Mouse (Mus musculus): ENCODE data around the gene Rnf151. TPM values are rescaled to one million over a fixed set of nuclear protein-coding genes. Genes with fewer than 3 reads are reported as not detected.
"Not testable (repeated sequence)": the region's sequence is repeated elsewhere in the genome, so short reads cannot be mapped to it uniquely, and the experiment has no call there.

The Rnf151 gene
- total and polyA plus RNA-seq, 2 experiments from 2014 or later: not detected

DNA sequence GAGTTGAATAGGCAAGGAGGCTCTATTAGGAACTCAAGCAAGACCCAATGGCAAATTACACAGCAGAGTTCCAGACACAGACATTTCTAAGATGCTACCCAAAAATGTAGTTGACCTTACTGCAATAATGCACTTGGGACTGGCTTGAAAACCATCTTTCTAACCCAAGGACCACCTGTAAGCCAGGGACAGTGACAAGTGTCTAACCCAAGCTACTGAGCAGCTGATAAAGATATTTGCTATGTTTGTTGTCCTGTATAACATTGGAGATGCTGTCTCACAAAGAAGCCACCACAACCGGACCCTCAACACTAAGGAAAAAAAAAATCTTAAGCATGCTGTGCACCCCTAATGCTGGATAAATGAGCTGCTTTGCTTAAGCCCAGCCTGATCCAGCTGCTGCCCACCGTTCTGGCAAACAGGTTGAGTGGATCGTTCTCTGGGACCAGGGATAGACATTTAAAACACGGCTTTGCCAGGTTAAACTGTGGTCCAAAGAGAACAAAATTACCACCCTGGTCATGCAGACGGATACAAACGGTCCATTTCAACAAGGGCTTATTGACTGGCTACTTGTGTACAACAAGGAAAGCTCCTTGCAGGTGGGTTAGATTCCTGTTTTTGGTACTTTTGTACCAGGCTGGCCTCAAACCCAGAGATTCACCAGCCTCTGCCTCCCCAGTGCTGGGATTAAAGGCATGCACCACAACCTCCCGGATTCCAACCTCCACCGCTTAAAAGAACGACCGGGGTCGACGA lies 5.4 kb upstream of the Rnf151 start:
- no peak for TF ChIP-seq CTCF (IDR thresholded peaks at IDR 0.05)
- peaks cover 10% of the 10 kb centered on the region; the same call in 1 of the 2 replicates for H3K36me3 ChIP-seq (ENCODE audit: insufficient read depth, low read length)

GRCm38 (mm10) chr17:24722220-24722924 lies 4.5 kb upstream of the Rnf151 start:
- Histone ChIP-seq H3K4me1 (ENCODE audit: insufficient read depth, low read length) (no peaks in the 10 kb centered on the region; the same call in none of the 2 replicates), H3K27ac (ENCODE audit: low read depth, low read length) (no peak overlapping the region), H3K4me2 (ENCODE audit: low read depth, low read length, poor library complexity, severe bottlenecking) (0 out of 2 replicates have a peak overlapping the region, but pooled peaks have one; percentile 2), H3K36me3 (ENCODE audit: insufficient read depth, low read length) (peaks cover 10% of the 10 kb centered on the region; the same call in 1 of the 2 replicates), H3K27me3 (ENCODE audit: insufficient read depth, low read length) (no peaks in the 10 kb centered on the region), H3K4me3 (ENCODE audit: low read depth, low read length) (no peak overlapping the region), H3K9ac (replicated peaks; ENCODE audit: low read length, poor library complexity, severe bottlenecking) (no peak overlapping the region), H3K9me3 (ENCODE audit: low read length) (no peaks in the 10 kb centered on the region)
- no peak for TF ChIP-seq CTCF (IDR thresholded peaks at IDR 0.05)
- no peak for DNase-seq (ENCODE audit: low spot score)
- 37% methylated on average over 13 of the region's 13 CpGs for WGBS
- ATAC-seq (ENCODE audit: low FRiP score): no peak

More for the DNA sequence above, 5.4 kb upstream of the Rnf151 start:
- peak overlapping the region; percentile 70 for H3K4me3 ChIP-seq (ENCODE audit: low read depth, low read length)
- WGBS: 4% methylated on average over 12 of the region's 12 CpGs
- H3K9me3 ChIP-seq (ENCODE audit: low read length): no peaks in the 10 kb centered on the region
- H3K4me1 ChIP-seq (ENCODE audit: insufficient read depth, low read length): no peaks in the 10 kb centered on the region; the same call in none of the 2 replicates
- peak overlapping the region; percentile 86 for H3K9ac ChIP-seq (replicated peaks; ENCODE audit: low read length, poor library complexity, severe bottlenecking)
- peak overlapping the region; percentile 68 for H3K4me2 ChIP-seq (ENCODE audit: low read depth, low read length, poor library complexity, severe bottlenecking)
- ATAC-seq (ENCODE audit: low FRiP score) (no peak), DNase-seq (ENCODE audit: low spot score) (no peak)
- H3K27me3 ChIP-seq (ENCODE audit: insufficient read depth, low read length): no peaks in the 10 kb centered on the region
- H3K27ac ChIP-seq (ENCODE audit: low read depth, low read length): peak overlapping the region; percentile 75

GRCm38 (mm10) chr17:24721383-24721955 lies 3.6 kb upstream of the Rnf151 start:
- H3K36me3 ChIP-seq (ENCODE audit: insufficient read depth, low read length); ATAC-seq (ENCODE audit: low FRiP score); H3K27ac ChIP-seq (ENCODE audit: low read depth, low read length); H3K27me3 ChIP-seq (ENCODE audit: insufficient read depth, low read length); H3K9ac ChIP-seq (replicated peaks; ENCODE audit: low read length, poor library complexity, severe bottlenecking); H3K9me3 ChIP-seq (ENCODE audit: low read length); DNase-seq (ENCODE audit: low spot score); H3K4me1 ChIP-seq (ENCODE audit: insufficient read depth, low read length): not testable (repeated sequence)
- Histone ChIP-seq H3K4me3 (ENCODE audit: low read depth, low read length) (peak overlapping the region; percentile 19; the same call in 1 of the 2 replicates), H3K4me2 (ENCODE audit: low read depth, low read length, poor library complexity, severe bottlenecking) (peak overlapping the region; percentile 28)
- WGBS: 70% methylated on average over 7 of the region's 7 CpGs

- Histone ChIP-seq H3K36me3 (ENCODE audit: insufficient read depth, low read length) (peaks cover 13% of the 10 kb centered on the region; the same call in 1 of the 2 replicates), H3K4me3 (ENCODE audit: low read depth, low read length) (peak overlapping the region; percentile 74), H3K4me2 (ENCODE audit: low read depth, low read length, poor library complexity, severe bottlenecking) (peak overlapping the region; percentile 61), H3K27ac (ENCODE audit: low read depth, low read length) (peak overlapping the region; percentile 32), H3K9ac (replicated peaks; ENCODE audit: low read length, poor library complexity, severe bottlenecking) (peak overlapping the region; percentile 83)
- H3K4me1 ChIP-seq (ENCODE audit: insufficient read depth, low read length); H3K27me3 ChIP-seq (ENCODE audit: insufficient read depth, low read length); DNase-seq (ENCODE audit: low spot score); ATAC-seq (ENCODE audit: low FRiP score); H3K9me3 ChIP-seq (ENCODE audit: low read length): not testable (repeated sequence)
- 1% methylated on average over 11 of the region's 11 CpGs for WGBS
Observed at GRCm38 (mm10) chr17:24720616-24721015, 2.8 kb upstream of the Rnf151 start.

DNA sequence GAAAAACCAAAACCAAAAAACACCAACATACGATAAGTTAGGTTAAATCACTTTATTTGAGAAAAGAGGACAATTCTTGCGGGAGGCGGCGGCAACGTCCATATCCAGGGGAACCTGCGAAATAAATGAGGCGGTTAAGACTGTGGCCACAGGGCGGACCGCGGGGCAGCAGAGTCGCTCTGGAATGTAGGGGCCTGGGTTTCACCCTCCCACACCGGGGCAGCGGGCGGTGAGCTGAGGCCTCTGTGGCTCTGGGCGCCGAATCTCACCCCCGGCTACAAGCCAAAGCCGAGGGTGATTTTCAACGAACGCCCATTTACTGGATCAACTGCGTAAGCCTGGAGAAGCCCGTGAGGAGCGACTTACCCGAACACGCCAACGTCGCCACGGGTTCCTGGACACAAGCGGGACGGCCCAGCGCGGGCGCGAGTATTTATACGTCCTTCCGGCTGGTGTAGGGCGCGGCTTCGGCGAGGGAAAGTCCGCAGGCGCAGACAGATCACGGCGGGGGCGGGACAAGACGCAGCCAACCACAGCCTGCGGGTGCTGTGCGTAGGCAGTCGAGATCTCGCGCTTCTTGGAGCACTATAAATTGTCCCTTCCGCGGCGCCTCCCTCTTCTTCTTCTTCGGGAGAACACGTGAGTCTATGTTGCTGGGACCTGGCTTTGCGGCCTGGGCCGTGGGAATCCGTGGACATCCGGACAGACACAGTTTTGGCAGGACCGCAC lies 1.8 kb upstream of the Rnf151 start:
- Histone ChIP-seq H3K9me3 (ENCODE audit: low read length) (no peaks in the 10 kb centered on the region), H3K9ac (replicated peaks; ENCODE audit: low read length, poor library complexity, severe bottlenecking) (peak overlapping the region; percentile 94), H3K27me3 (ENCODE audit: insufficient read depth, low read length) (no peaks in the 10 kb centered on the region), H3K27ac (ENCODE audit: low read depth, low read length) (peak overlapping the region; percentile 87), H3K4me2 (ENCODE audit: low read depth, low read length, poor library complexity, severe bottlenecking) (peak overlapping the region; percentile 61), H3K4me1 (ENCODE audit: insufficient read depth, low read length) (no peaks in the 10 kb centered on the region; the same call in none of the 2 replicates), H3K4me3 (ENCODE audit: low read depth, low read length) (peak overlapping the region; percentile 74), H3K36me3 (ENCODE audit: insufficient read depth, low read length) (peaks cover 13% of the 10 kb centered on the region; the same call in 1 of the 2 replicates)
- DNase-seq (ENCODE audit: low spot score) (peak; percentile 99), ATAC-seq (ENCODE audit: low FRiP score) (peak; percentile 96)
- WGBS: under 1% methylated on average over 61 of the region's 61 CpGs
- peak; percentile 15; the same call in 1 of the 2 replicates for TF ChIP-seq CTCF (IDR thresholded peaks at IDR 0.05)
